Mouse (Mus musculus) splenic B cell, adult 2 months (primary cell): ENCODE measurements around the gene Tnfsf4.

Experiments used
- DNase-seq: peaks from one replicate; pipeline ENCODE4 v3.0.0-alpha.2; 2011; ENCODE audit warnings: low read depth, low spot score
- H3K27me3 ChIP-seq: 2 replicates; pipeline ENCODE4 v1.6.1; 2012; ENCODE audit warnings: mild to moderate bottlenecking, low read length, moderate library complexity, mixed read lengths; ENCODE audit not compliant: control insufficient read depth, poor library complexity, insufficient read depth, severe bottlenecking
- H3K36me3 ChIP-seq: 2 replicates; pipeline ENCODE4 v1.6.1; 2012; ENCODE audit warnings: mild to moderate bottlenecking, low read length, moderate library complexity, mixed read lengths; ENCODE audit not compliant: control insufficient read depth, poor library complexity, insufficient read depth, severe bottlenecking

The Tnfsf4 gene

GRCm38 (mm10) chr1:161420646-161421045, 25.4 kb downstream of the Tnfsf4 start:
- no peak for DNase-seq
- no peaks in the 10 kb centered on the region for H3K27me3 ChIP-seq

GRCm38 (mm10) chr1:161426277-161427056, 31.3 kb downstream of the Tnfsf4 start:
- Histone ChIP-seq H3K27me3 (no peaks in the 10 kb centered on the region), H3K36me3 (no peaks in the 10 kb centered on the region)
- DNase-seq: no peak

More at GRCm38 (mm10) chr1:161420646-161421045, 25.4 kb downstream of the Tnfsf4 start:
- H3K36me3 ChIP-seq: no peaks in the 10 kb centered on the region

- no peaks in the 10 kb centered on the region for H3K36me3 ChIP-seq
- DNase-seq: no peak
- no peaks in the 10 kb centered on the region for H3K27me3 ChIP-seq
Observed at GRCm38 (mm10) chr1:161427057-161427311, 31.8 kb downstream of the Tnfsf4 start.

- Histone ChIP-seq H3K36me3 (no peaks in the 10 kb centered on the region), H3K27me3 (no peaks in the 10 kb centered on the region)
- peak; percentile 34 for DNase-seq
Observed at GRCm38 (mm10) chr1:161435781-161436180, 40.6 kb downstream of the Tnfsf4 start.

GRCm38 (mm10) chr1:161436503-161436902, 41.3 kb downstream of the Tnfsf4 start:
- DNase-seq: no peak
- no peaks in the 10 kb centered on the region for H3K36me3 ChIP-seq
- H3K27me3 ChIP-seq: no peaks in the 10 kb centered on the region

GRCm38 (mm10) chr1:161444858-161445257, 49.6 kb downstream of the Tnfsf4 start:
- no peaks in the 10 kb centered on the region for H3K27me3 ChIP-seq
- no peaks in the 10 kb centered on the region for H3K36me3 ChIP-seq
- no peak for DNase-seq

GRCm38 (mm10) chr1:161451683-161452245, 56.6 kb downstream of the Tnfsf4 start:
- no peak for DNase-seq
- Histone ChIP-seq H3K27me3 (no peaks in the 10 kb centered on the region), H3K36me3 (no peaks in the 10 kb centered on the region)

GRCm38 (mm10) chr1:161452250-161452649, 57.0 kb downstream of the Tnfsf4 start:
- no peaks in the 10 kb centered on the region for H3K36me3 ChIP-seq
- H3K27me3 ChIP-seq: no peaks in the 10 kb centered on the region
- DNase-seq: no peak

- Histone ChIP-seq H3K27me3 (no peaks in the 10 kb centered on the region), H3K36me3 (no peaks in the 10 kb centered on the region)
- peak; percentile 6 for DNase-seq
Observed at GRCm38 (mm10) chr1:161463388-161464085, 68.3 kb downstream of the Tnfsf4 start.
